Mouse (Mus musculus) adrenal gland, adult 8-10 months (tissue): ENCODE results near the gene Galnt10. TPM values are rescaled to one million over a fixed set of nuclear protein-coding genes. Genes with fewer than 3 reads are reported as not detected.

ENCODE experiments used
- DNase-seq: peaks from one replicate; pipeline ENCODE4 v3.0.0; 2022
- total RNA-seq, 4 experiments: library from RNA; stranded (reverse); gene quantifications; 2 replicates each; pipeline ENCODE4 v1.2.4; 2022

The Galnt10 gene
- total RNA-seq, 4 experiments from 2014 or later, result 55.7 to 76.3 (median 61.3) TPM

DNA sequence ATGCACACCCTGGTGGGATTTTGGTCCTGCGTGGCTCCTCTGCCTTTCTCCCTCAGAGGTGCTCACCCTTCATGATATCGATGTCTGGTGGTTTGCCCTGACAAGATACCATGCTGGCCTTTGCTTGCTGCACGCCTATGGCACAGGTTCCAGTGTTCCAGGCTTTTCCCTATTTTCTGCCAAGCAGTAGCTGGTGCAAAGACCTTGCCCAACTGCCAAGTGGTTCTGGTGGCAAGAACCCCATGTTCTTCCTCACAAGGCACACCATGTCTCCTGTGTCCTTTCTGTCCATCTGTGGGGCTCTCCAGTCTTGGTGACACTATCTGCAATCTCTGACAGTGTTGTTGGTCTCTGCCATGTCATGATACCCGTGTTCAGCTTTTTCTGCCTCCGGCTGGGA, 45.6 kb downstream of the Galnt10 start:
- DNase-seq, result no peak

DNA sequence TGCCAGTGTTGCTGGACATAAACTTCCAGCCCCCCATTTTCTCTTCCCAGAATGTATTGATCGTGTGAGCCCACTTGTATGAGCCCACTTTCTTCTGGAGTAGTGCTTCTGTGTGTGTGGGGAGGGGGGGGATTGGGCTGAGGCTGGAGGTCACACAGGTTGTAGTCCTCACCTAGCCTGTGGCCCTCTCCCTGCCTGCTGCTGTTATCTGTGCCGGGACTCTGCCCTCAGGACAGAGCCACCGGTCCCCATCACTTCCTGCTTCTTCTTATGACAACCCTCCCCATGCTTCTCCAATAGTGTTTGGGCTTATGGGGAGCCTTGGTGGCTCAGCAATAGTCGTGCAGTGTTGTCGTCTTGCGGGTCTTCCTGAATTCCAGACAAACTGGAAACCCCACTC, 46.7 kb downstream of the Galnt10 start:
- no peak for DNase-seq

DNA sequence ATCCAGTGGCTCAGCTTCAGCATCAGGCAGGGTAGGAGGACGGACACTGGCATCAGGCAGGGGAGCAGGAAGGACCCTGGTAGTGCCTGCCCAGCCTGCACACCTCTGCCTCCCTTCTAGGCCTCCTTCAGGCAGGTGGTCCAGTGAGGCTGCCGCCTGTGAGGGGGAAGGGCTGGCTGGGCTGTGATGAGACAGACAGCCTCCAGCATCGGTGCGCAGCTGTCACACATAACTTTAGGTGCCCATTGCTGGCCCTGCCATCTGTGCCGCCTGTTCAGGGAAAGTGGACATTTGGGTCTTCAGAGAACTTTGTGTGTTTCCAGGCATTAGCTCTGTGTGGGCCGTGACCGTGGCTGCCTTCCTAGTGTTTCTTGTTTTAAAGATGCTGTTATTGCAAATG, 47.5 kb downstream of the Galnt10 start:
- no peak for DNase-seq

DNA sequence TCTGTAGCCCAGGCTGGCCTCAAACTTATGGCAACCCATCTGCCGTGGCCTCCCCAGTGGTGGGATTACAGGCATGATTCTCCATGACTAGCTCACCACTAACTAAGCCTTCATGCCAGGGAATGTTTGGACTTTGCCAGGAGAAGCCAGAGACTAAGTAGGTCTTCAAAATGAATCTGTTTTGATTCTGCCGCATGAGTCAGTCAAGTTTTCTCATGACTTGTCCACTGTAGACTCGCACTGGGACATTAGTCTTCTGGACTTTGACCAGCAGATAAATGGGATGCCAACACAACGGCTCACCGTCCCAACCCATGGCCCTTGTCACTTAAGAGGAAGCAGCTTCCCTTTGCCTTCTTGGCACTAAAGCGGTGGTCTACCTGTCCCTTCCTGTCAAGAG, 49.2 kb downstream of the Galnt10 start:
- DNase-seq, result no peak

DNA sequence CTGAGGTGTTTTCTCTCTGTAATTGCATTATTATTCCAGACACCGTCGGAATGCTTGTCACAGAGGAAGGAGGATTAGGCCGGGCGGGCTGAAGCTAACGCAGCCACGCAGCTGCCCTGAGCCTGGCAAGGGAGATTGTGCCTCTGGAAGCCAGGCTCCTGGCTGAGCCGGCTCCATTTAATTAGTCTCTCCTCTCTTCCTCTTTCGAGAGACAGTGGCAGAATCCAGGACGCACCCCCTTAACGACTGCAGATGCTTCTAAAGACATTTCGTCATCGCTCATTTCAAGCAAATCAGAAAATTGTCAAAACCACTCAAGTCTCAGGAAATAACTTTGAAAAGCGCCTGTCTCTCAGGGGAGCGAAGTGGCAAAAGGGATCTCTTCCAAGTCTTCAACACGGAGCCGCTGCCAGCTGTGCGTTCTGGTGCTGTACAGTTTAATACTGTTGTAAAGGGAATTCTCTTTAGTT, 51.0 kb downstream of the Galnt10 start:
- no peak for DNase-seq

DNA sequence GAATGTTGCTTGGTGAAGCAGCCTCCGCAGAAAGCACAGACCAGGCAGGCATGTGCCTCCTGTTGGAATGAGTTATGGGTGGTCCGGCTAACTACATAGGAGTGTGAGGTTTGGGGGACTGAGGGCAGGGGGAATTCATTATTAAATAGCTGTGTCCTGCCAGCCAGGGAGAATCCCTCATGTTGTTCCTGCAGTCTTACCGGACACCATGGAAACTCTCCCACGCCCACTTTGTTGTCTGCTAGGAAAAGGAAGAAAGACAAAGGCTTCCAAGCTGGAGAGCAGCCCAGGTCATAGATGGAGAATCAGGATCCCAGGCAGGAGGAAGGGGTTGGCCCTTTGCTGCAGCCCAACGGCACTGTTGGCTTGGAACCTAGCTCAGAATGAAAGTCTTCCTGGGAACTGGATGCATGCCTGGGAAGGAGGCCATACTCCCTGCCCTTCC, 51.6 kb downstream of the Galnt10 start:
- DNase-seq, result no peak

DNA sequence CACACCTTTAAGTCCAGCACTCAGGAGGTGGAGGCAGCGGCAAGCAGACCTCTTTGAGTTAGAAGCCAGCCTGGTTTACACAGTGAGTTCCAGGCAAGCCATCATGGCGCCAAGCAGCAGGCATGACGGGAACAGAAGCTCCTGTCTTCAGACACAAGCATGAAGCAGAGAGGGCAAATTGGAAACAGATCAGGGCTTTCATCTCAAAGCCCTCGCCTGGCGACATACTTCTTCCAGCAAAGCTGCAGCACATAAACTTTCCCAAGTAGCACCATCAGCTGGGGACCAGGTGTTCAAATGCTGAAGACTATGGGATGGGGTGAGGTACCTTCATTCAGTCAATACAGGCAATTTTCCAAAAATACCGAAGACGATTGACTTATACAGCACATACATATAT, 54.9 kb downstream of the Galnt10 start:
- no peak for DNase-seq

DNA sequence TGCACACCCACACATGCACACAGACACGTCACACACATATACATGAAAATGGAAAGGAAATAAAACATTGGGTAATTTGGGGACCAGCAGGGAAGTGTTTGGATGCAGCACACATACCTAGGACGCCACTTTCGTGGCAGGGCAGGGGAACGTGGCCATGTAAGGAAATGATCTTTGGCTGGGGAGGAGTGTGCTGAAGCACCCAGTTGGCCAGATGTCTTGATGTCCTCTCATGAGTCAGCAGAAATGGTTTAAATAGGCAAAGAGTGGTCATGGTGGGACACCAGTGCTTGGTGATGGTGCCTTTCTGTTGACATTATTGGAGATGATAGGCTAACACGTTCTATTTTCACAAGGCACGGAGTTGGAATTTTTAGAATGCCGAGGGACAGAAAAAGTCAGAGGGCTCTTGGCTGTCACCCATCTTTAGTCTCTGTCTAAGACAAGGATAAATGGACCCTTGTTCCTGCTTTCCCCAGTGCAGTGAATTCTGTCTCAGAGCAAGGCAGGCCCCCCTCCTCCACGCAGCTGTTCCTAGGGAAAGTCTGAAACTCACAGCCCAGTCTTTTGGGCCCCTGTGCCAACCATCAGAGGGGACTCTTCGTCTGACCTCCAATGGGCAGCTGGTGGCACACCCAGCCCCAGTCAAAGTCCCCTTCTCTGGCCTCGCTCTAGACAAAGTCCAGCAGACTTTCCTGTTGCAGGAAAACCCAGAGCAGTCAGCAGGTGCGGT, 56.1 kb downstream of the Galnt10 start:
- DNase-seq, result no peak

DNA sequence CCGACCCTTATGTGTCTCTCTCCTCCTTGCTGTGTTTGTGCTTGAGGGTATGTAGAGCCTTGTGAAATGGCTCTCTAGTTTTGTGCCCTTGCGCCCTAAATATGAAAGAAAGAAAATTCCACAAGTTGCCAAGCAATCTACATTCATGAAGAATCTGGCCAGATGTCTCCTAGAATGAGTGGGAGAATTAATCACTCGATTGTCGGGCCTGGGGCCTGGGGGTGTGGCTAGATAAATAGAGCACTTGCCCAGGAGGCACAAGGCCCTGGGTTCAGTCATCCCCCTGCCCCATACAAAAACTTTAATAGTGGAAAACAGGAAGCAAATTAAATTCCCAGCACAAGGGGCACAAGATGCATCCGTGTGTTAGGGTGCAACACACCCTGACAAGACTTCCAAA, 56.7 kb downstream of the Galnt10 start:
- DNase-seq, result no peak

DNA sequence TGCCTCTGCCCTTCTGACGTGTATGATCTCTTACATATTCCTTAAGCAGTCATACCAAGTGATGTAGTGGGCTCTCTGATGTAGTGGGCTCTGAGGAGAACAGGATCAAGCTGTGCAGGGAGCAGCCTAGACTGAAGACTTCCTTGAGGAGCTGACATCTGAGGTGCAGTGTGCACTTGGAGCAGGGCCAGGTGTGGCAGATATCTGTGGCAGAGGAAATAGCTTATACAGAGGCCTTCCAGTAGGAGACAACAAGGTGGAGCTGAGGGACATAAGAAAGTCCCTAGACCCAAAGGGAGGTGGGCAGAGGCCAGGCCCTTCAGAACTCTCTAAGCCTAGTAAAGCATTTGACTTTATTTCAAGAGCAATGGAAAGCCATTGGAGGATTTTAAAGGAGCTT, 61.4 kb downstream of the Galnt10 start:
- no peak for DNase-seq

DNA sequence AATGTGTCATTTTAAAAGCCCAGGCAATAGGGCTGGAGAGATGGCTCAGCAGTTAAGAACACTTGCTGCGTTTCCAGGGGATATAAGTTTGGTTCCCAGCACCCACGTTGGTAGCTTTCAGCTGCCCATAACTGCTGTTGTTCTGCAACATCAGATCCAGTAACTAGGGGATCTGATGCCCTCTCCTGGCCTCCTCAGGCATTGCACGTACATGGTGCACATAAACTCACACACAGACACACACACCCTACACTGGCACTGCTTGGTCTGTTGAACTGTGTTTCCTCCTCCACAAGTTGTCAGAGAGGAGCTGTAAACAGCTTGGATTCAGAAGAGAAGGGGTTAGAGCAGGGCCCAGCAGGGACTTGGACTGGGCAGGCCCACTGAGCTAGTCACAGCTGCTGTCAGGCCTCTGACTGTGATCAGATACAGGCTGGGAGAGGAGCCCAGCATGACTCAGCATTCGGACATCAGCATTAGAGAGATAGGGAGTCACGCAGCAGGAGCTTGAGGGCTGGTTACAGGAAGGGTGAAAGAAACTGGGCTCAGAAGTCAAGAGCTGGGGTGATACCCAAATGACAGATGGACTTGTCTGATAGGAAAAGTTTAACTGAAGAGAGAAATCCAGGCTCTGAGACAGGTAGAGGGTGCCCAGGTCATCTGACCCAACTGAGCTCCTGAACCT, 62.0 kb downstream of the Galnt10 start:
- peak; percentile 47 for DNase-seq

DNA sequence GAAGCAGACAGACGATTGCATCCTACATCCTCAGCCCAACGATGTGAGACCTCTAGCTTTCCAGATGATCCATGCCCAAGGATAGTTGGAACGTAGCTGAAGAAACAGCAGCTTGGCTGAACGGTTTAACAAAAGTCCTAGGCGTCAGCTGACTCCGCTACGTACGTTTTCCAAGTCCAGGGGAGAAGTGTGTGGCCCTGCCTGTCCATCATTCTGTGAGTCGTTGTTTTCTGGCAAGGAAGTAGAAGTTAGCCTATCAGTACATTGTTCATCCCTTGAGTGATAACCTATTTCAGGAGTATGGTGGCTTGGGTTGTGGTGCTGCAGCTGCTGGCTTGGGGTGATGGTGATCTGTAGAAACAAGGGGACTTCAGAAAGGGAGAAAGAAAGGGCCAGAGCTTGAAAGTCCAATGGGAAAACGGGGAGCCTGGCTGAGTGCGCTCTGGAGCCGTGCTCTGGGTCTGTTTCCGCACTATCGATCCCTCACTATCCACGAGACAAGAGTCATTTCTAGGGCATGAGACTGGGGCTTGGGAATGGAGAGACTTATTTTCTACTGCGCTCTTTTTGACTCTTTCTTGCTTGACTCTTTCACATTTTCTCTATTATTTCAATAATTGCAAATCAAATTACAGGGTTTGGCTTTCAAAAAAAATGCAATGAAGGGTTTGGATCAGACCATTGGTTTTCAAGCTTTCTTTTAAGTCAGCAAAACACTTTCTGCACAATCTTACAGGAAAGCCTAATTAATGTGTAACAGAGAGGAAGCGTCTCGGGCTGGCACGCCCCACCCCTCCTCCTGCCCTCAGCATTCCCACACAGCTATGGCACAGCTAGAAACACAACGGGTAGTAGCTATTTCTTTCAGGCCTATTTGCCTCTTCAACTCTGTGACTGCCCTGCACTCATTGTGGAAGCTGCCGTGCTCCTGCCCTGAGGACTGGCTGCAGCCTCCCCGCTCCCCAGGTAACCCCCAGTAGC, 63.2 kb downstream of the Galnt10 start:
- no peak for DNase-seq

DNA sequence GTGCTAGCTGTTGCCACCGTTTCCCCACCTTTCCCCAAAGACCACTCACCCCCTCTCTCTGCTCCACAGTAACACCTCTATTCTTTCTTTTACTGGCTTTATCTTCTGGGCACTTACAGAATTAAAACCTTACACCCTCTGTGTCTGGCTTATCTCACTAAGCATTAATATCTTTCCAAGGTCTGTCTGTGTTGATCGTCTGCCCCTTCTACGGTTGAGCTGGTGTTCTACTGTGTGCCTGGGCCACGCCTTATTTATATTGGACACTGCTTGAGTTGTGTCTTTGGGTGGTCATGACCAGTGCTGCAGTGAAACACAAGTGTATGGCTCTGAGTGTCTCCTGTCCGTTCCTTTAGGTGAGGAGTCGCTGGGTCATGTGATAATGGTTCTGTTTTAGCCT, 68.7 kb downstream of the Galnt10 start:
- no peak for DNase-seq

DNA sequence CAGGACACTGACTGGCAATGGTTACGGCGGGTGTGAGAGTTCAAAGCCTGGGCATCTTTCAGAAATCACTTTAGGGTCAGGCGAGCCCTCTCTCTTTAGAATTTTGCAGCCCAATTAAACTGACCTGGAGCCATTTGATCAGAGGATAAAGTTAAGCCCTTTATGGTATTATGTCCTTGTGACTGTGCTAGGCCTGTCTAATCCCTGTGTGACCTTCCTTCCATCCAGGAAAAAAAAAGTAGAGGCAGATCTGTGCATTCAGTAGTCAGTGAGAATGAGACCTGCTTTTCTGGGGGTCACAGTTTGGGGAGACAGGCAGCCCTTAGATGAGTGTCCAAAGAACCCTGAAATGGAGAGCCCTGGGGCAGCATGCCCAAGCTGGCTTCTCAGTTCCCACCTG, 71.5 kb downstream of the Galnt10 start:
- no peak for DNase-seq

DNA sequence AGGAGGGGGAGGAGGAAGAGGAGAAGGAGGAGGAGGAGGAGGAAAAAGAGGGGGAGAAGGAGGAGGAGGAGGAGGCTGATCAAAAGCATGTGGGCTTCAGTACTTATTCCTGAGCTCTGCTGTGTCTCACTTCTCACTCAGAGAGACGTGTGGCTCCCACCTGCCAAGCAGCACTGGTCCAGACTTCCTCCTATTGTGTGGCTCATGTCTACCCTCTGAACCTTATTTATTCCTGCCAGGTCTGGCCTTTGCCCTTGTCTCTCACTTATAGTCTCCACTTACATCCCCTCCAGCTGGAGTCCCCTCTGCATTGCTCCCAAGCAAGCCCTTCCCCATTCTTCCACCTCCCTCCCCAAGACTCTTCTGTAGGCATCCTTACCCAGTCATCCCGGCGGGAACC, 72.2 kb downstream of the Galnt10 start:
- DNase-seq, result no peak

DNA sequence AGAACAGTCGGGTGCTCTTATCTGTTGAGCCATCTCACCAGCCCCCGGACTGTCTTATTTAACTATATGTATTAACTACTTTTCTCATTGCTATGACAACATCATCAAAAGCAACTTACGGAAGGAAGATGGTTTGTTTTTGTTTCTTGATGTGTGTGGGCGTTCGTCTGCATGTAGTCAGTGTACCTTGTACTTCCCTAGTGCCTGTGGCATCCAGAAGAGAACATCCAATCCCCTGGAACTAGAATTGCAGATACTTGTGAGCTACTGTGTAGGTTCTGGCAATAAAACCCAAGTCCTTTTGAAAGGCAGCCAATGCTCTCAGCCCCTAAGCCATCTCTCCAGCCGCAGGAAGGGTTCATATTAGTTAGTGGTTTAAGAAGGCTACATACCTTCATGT, 72.8 kb downstream of the Galnt10 start:
- DNase-seq, result no peak

DNA sequence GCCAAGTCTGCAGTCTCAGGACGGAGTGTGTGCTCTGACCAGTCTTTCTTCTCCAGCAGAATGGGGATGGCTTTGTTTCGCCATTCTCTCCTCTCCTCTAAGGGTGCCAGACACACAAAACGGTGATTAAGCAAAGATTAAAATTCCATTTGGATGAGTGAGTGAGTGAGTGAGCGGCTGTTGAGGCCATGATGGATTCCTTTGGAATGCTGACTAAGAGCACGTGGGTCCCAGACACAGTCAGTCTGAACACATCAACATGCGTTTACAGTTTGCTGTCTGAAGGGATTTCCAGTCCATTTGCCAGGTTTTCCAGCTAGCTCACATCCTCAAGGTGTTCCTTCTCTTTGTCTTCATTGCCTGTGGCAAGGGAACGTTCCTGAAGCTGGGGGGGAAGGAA, 74.4 kb downstream of the Galnt10 start:
- DNase-seq, result no peak

DNA sequence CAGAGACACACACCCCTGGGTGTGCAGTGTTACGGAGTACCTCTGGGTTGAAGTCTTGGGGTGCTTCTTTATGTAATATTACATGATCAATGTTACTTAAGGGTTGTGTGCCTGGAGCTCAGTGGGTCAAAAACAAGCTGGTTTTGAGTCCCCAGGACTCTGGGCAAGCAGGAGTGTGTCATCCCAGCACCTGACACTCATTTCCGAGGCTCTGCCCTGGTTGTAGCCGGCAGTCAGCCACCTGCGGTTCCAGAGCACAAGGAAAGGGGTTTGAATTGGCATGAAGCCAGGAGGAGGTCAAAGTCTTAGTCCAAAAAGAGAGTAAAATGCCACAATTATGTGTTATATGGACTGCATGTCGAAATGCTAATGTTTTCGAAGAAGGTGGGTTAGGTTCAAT, 74.8 kb downstream of the Galnt10 start:
- DNase-seq, result no peak

DNA sequence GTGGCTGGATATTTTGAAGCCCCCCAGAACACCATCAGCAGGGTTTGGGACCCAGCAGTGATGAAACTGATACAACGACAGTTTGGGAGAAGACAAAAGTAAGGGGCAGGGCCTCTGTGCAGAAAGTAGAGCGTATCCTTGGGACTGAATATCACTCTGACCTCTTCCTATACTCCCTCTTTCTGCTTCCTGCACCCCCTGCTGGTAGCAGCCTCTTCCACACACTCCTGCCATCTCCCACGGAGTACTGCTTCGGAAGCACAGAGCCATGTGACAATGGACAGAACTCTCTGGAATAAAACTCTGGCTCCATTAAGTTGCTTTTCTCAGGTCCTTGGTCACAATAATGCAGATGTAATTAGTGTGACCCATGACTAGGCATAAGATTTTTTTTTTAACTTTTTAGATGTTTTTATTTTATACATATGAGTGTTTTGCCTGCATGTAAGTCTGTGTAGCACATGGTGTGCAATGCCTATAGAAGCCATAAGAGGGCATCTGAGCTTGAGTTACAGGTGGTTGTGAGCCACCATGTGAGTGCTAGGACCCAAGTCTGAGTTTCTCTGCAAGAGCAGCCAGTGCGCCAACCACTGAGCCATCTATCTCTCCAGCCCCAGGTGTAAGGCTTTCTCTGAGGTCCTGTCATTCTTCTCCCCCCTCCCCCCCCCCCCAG, 79.7 kb downstream of the Galnt10 start:
- DNase-seq, result peak; percentile 18

DNA sequence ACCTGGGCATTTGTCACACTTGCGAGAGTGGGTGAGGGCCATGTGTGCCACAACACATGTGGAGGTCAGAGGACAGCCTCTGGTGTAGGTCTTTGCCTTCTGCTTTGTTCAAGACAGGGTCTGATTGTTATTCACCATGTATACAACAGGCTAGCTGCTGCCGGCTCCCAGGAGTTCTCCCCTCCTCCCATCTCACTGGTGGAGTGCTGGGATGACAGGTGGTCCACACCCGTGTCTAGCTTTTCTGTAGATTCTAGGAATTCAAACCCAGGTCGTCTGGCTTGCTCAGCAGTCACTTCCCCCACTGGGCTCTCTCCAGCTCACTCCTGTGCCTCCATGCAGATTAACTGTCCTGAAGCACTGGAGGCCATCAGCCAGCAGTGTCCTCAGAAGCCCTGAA, 80.7 kb downstream of the Galnt10 start:
- DNase-seq, result no peak

DNA sequence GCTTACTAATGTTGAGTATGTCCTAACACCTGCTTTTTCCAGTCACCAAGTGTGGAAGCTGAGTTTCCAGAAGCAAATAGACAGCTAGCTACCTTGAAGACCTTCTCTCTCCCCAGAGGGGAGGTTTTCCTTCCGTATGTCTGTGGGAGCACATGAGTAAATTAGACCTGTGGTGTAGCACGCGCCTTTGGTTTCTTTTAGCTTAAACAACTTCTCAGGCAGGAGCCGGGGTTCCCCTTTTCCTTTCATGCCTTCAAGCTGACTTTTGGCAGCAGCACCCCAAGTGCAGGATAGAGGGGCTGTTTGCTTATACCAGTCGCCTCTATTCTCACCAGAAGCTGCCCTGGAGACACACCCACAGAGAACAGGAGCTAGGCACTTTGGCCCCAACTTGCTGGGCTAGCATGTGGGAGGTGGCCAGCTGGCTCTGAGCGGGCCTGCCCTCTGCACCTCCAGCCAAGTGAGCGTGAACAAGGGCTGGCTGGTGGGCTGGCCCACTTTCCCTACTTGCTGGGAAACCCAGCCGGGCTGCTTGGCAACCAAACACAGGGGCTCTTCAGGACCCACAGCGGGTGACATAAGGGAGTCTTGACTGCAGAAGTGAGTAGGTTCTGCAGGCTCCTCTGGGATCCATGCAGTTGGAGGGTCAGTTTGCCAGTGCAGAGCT, 82.2 kb downstream of the Galnt10 start:
- DNase-seq, result no peak
